Mouse (Mus musculus) lung, adult 2 months (tissue): ENCODE measurements around the gene Acbd6. TPM values are rescaled to one million over a fixed set of nuclear protein-coding genes. Genes with fewer than 3 reads are reported as not detected.

ENCODE experiments used
- DNase-seq: peaks from one replicate; pipeline ENCODE4 v3.0.0; 2022
- H3K4me1 ChIP-seq: fragments of 200-500 bp; 2 replicates; pipeline ENCODE4 v1.6.1; 2011; ENCODE audit warnings: low read length; ENCODE audit not compliant: control insufficient read depth, insufficient read depth
- H3K4me3 ChIP-seq: fragments of 200-500 bp; replicated peaks from 2 replicates; pipeline ENCODE3; 2011; ENCODE audit warnings: low read depth, mild to moderate bottlenecking, control low read depth, low read length; ENCODE audit errors: extremely low read depth
- CTCF ChIP-seq: fragments of 200-500 bp; IDR thresholded peaks from 2 replicates; pipeline ENCODE4 v1.5.1; 2011; ENCODE audit warnings: mild to moderate bottlenecking, low read length, control low read depth; ENCODE audit not compliant: insufficient read depth
- POLR2A ChIP-seq: fragments of 200-500 bp; IDR thresholded peaks from 2 replicates; pipeline ENCODE4 v1.6.1; 2011; ENCODE audit warnings: low read depth, mild to moderate bottlenecking, control low read depth, low read length, borderline replicate concordance; ENCODE audit errors: extremely low read depth
- WGBS: fragments of 180-500 bp; shearing (Covaris S2); methylation state at CpG from one replicate; pipeline ENCODE4 v1.1.7; 2018; 5-methylcytosine and 5-hydroxymethylcytosine counted together
- polyA plus RNA-seq: library from polyadenylated mRNA; depleted of rRNA; stranded (reverse); fragments of >200 nt; gene quantifications from 2 replicates; pipeline ENCODE4 v1.2.3, GENCODE M21; 2012

The Acbd6 gene
- polyA plus RNA-seq, 1 experiment = 73.4 TPM

DNA sequence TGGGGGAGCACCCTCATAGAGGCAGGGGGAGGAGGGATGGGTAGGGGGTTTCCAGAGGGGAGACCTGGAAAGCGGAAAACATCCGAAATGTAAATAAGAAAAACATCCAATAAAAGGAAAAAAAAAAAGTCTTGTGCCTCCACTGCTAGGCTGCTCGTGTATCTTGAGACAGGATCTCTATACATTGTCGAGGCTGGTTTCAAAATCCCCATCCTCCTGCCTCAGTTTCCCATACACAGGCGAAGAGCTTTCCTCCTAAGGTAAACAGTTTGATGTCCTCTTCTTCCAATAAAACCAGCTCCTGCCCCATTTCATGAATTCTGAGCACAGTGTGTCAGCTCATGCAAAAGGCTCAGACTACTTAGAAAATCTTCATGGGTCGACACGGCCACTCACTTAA is 19.9 kb upstream of the Acbd6 start:
- Histone ChIP-seq H3K4me1 (peaks cover 2% of the 10 kb centered on the region), H3K4me3 (no peak overlapping the region)
- TF ChIP-seq POLR2A (no peak), CTCF (no peak)
- 62% methylated on average over 7 of the region's 7 CpGs for WGBS
- DNase-seq = no peak

GRCm38 (mm10) chr1:155557642-155558011 is 293 bp upstream of the Acbd6 start:
- TF ChIP-seq CTCF = no peak
- no peak for TF ChIP-seq POLR2A
- H3K4me1 ChIP-seq = peaks cover 3% of the 10 kb centered on the region; the same call in 1 of the 2 replicates
- H3K4me3 ChIP-seq = peak overlapping the region; percentile 89
- 44% methylated on average over 9 of the region's 9 CpGs for WGBS
- DNase-seq = no peak

GRCm38 (mm10) chr1:155560021-155560420 is 2.1 kb downstream of the Acbd6 start:
- TF ChIP-seq CTCF (no peak), POLR2A (no peak)
- 79% methylated on average over 4 of the region's 4 CpGs for WGBS
- H3K4me3 ChIP-seq = no peak overlapping the region
- DNase-seq = no peak
- peaks cover 3% of the 10 kb centered on the region; the same call in 1 of the 2 replicates for H3K4me1 ChIP-seq

DNA sequence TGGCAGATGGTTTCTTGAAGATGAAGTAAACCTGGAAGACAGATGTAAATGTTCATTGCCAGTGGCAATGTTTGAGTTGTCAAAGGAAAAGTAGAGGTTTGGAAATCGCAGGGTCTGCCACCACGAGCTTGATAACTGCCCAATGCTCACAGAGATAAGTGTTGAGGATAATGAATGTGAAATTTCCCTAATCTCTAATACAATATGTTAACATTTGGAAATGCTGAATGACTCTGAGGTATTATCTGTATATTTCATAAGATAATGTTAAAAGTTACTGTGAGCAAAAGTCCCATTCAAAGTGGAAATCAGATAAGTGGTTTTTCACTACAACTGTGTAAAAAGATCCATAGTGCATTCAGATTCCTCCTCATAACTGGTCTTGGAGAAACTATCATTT is 2.8 kb downstream of the Acbd6 start:
- TF ChIP-seq CTCF (no peak), POLR2A (no peak)
- Histone ChIP-seq H3K4me3 (no peak overlapping the region), H3K4me1 (peaks cover 3% of the 10 kb centered on the region; the same call in 1 of the 2 replicates)
- DNase-seq = no peak
- 68% methylated on average over 2 of the region's 2 CpGs for WGBS

DNA sequence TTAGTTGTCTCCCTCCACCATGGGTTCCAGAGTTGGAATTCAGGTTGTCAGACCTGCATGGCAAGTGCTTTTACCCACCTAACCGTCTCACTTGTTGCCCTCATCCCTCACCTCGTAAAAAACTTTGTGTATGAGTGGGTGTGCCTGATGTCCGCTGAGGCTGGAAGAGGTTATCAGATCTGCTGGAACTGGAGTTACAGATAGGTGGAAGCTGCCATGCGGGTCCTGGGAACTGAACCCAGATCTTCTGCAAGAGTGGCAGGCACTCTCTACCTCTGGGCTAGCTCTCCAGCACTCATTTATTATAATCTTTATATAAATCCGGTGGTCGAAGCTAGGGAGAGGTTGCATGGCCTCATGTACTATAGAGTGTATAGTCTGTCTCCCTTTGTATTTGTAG is 4.3 kb downstream of the Acbd6 start:
- TF ChIP-seq CTCF = no peak
- no peak for TF ChIP-seq POLR2A
- H3K4me3 ChIP-seq = no peak overlapping the region
- no peak for DNase-seq
- peaks cover 3% of the 10 kb centered on the region; the same call in 1 of the 2 replicates for H3K4me1 ChIP-seq
- 62% methylated on average over 6 of the region's 6 CpGs for WGBS

GRCm38 (mm10) chr1:155564741-155565140 is 6.8 kb downstream of the Acbd6 start:
- WGBS = 28% methylated on average over 3 of the region's 3 CpGs
- no peak for DNase-seq
- peak; percentile 75 for TF ChIP-seq CTCF
- TF ChIP-seq POLR2A = no peak
- Histone ChIP-seq H3K4me1 (peaks cover 3% of the 10 kb centered on the region; the same call in 1 of the 2 replicates), H3K4me3 (no peak overlapping the region)

DNA sequence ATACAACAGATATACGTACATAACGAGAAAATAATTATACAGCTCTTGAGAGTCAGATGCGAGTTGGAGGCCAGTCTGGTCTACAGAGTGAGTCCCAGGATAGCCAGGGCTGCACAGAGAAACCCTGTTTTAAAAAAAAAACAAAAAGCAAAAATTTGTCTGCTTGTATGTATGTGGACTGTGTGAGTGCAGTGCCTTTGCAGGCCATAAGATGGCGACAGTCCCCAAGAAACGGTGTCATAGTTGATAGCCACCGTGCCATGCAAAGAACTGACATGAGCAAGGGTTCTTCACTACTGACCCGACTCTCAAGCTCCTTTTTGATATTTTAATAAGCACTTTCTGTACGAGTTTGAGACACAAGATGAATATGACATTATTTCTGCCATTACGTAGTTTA is 10.2 kb downstream of the Acbd6 start:
- Histone ChIP-seq H3K4me3 (no peak overlapping the region), H3K4me1 (no peaks in the 10 kb centered on the region)
- WGBS = 98% methylated on average over 9 of the region's 9 CpGs
- no peak for DNase-seq
- TF ChIP-seq POLR2A = no peak
- no peak for TF ChIP-seq CTCF

DNA sequence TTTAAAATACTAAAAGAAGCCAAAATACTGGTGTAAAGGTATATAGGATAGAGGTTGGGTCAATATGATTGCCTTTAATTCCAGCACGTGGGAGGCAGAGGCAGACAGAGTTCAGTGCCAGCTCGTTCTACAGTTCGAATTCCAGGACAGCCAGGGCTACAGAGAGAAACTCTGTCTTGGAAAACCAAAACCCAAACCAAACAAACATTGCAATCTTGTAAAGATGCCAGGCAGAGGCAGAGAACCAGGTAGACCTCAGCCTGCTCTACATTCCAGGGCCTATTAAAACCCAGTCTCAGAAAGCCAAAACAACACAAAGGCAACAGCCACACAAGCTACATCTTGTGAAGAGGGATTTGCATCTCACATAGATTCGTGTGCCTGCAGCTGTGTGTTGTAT is 11.4 kb downstream of the Acbd6 start:
- no peaks in the 10 kb centered on the region for H3K4me1 ChIP-seq
- 79% methylated on average over 4 of the region's 4 CpGs for WGBS
- TF ChIP-seq POLR2A = no peak
- TF ChIP-seq CTCF = no peak
- no peak overlapping the region for H3K4me3 ChIP-seq
- no peak for DNase-seq

DNA sequence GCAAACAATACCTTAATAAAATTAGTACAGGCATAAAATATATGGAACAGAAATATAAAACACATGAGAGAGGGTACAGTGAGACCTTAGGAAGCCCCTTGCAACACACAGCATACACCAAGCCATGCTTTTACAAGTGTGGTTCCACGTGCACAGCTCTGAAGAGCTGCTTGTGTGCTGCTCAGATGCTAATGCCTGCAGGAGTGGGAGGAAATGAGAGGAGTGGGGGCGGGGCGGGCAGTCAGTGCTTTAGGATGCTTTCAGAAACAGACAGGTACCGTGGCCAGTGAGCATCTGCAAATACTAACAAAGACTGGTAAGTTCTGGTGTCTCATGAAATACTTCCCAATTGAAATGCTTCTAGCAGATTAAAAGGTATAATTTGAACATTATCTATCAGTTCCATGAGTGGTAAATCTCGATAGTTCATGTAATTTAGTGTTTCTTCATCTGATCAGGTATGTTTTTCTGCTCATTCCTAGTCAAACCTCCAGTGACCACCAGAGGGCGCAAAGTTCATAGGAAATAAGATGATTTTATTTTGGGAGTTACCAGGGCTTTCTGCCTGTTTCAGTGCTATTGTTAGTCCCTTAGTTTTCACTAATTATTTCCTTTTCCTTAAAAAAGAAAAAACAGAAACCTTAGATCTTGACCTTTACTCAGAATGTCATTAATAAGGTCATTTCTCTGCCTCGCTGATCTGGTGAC is 17.2 kb downstream of the Acbd6 start:
- peak; percentile 34; the same call in 1 of the 2 replicates for TF ChIP-seq CTCF
- no peak for TF ChIP-seq POLR2A
- Histone ChIP-seq H3K4me1 (peaks cover 2% of the 10 kb centered on the region; the same call in 1 of the 2 replicates), H3K4me3 (no peak overlapping the region)
- WGBS = 34% methylated on average over 7 of the region's 7 CpGs
- DNase-seq = peak; percentile 50

DNA sequence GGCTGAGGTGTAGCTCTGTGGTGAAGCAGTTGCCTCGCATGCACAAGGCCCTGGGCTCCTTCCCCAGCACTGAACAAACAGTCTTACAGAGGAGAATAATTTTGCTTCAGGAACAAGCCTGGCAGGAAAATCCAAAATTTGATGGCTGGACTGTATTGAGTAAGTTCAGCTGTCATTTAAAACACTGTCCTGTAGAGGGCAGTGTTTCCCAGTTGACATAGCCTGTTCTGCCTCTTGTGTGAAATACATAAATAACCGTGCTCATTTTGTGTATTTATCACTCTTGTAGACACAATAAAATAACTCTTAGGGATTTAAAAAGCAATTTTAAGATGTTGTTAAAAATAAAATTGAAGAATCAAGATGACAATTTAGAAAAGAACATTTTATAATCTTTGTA is 18.5 kb downstream of the Acbd6 start:
- Histone ChIP-seq H3K4me3 (no peak overlapping the region), H3K4me1 (peaks cover 2% of the 10 kb centered on the region; the same call in 1 of the 2 replicates)
- no peak for DNase-seq
- TF ChIP-seq POLR2A (no peak), CTCF (peak; percentile 12)
- 25% methylated on average over 2 of the region's 2 CpGs for WGBS
